Comparison of ENCODE assay signal across 9 mouse cellular contexts in genomic region chr13:54837471-54837889, GRCm38 (mm10). TPM values are rescaled to one million over a fixed set of nuclear protein-coding genes. Genes with fewer than 3 reads are reported as not detected.
DNase-seq lines count a peak whose midpoint lies in the region; ATAC-seq lines count a peak whose summit lies in the region.
"Had no signal": no experiment of that assay in that cellular context is flagged by ENCODE, and none has a peak within 500 bp of the region (broad histone marks: within the 10 kb centered on the region; RNA-seq: fewer than 3 reads in every experiment).

No protein-coding gene starts in this region.

- no peaks in the 10 kb centered on the region for H3K9me3 ChIP-seq in midbrain, embryonic 13.5 days
- no peaks in the 10 kb centered on the region for H3K9me3 ChIP-seq in midbrain, embryonic 15.5 days
- peaks cover 3% of the 10 kb centered on the region; the same call in 1 of the 2 replicates for H3K9me3 ChIP-seq in embryonic facial prominence, embryonic 10.5 days

- H3K4me2 ChIP-seq in midbrain, embryonic 13.5 days (replicated peaks): no peak overlapping the region
- no peak overlapping the region for H3K4me2 ChIP-seq in midbrain, embryonic 15.5 days

- no peaks in the 10 kb centered on the region for H3K27me3 ChIP-seq in midbrain, embryonic 13.5 days
- H3K27me3 ChIP-seq in midbrain, embryonic 15.5 days (replicated peaks): no peaks in the 10 kb centered on the region
- H3K27me3 ChIP-seq in embryonic facial prominence, embryonic 10.5 days (replicated peaks; ENCODE audit: low read depth, poor library complexity, severe bottlenecking): peaks cover 9% of the 10 kb centered on the region; the same call in 1 of the 2 replicates

- no peaks in the 10 kb centered on the region for H3K36me3 ChIP-seq in midbrain, embryonic 13.5 days
- no peaks in the 10 kb centered on the region for H3K36me3 ChIP-seq in midbrain, embryonic 15.5 days (replicated peaks)
- H3K36me3 ChIP-seq in embryonic facial prominence, embryonic 10.5 days (replicated peaks): no peaks in the 10 kb centered on the region

- H3K27ac ChIP-seq in midbrain, embryonic 13.5 days: no peak overlapping the region
- no peak overlapping the region for H3K27ac ChIP-seq in midbrain, embryonic 15.5 days
- H3K27ac ChIP-seq in embryonic facial prominence, embryonic 10.5 days (replicated peaks): peak overlapping the region; percentile 31; the same call in 1 of the 2 replicates

- H3K4me1 ChIP-seq in midbrain, embryonic 13.5 days (replicated peaks): peaks cover 14% of the 10 kb centered on the region
- H3K4me1 ChIP-seq in midbrain, embryonic 15.5 days: peaks cover 19% of the 10 kb centered on the region; the same call in 1 of the 2 replicates
- peaks cover 14% of the 10 kb centered on the region for H3K4me1 ChIP-seq in embryonic facial prominence, embryonic 10.5 days

- no peak overlapping the region for H3K9ac ChIP-seq in midbrain, embryonic 13.5 days (replicated peaks)
- no peak overlapping the region for H3K9ac ChIP-seq in midbrain, embryonic 15.5 days

- H3K4me3 ChIP-seq in midbrain, embryonic 13.5 days (replicated peaks): no peak overlapping the region
- H3K4me3 ChIP-seq in midbrain, embryonic 15.5 days: no peak overlapping the region
- H3K4me3 ChIP-seq in embryonic facial prominence, embryonic 10.5 days: peak overlapping the region; percentile 21; the same call in 1 of the 2 replicates

- peak; percentile 55; the same call in 1 of the 2 replicates for ATAC-seq in midbrain, embryonic 13.5 days
- no peak for ATAC-seq in midbrain, embryonic 15.5 days (replicated peaks)

- intact Hi-C loops in gastrocnemius, postnatal 36 days (cut with DNase I): no loop called here

- DNase-seq in embryonic facial prominence, embryonic 10.5 days (ENCODE audit: low spot score): peak; percentile 34
- DNase-seq in layer of hippocampus, postnatal 25 days (ENCODE audit: extremely low spot score in 1 of 2, low spot score in 1 of 2): peak; percentile 29 to 48
- DNase-seq in right cerebral cortex, postnatal 25 days: peak; percentile 16
- no peak for DNase-seq in gastrocnemius, postnatal 36 days
- no peak for DNase-seq in spleen, postnatal 14 days (ENCODE audit: low spot score in 2 of 2)
- no peak for DNase-seq in testis, postnatal 10 days (ENCODE audit: low spot score)

- WGBS in midbrain, embryonic 13.5 days: 27% methylated on average over 9 of the region's 9 CpGs
- 22% methylated on average over 9 of the region's 9 CpGs for WGBS in midbrain, embryonic 15.5 days
- WGBS in embryonic facial prominence, embryonic 10.5 days: 21% methylated on average over 9 of the region's 9 CpGs

RNA-seq across cellular contexts. Expression of gene Tspan17, which starts 48.3 kb away (rescaled TPM):
- polyA plus RNA-seq in midbrain, embryonic 13.5 days (2015; fragmentation: Nextera tagmentation; extraction: Ambion mirVana): 28.3 and 30.5 TPM in 2 replicates
- 49.3 and 54.0 TPM in 2 replicates for polyA plus RNA-seq in midbrain, embryonic 15.5 days (2015; fragmentation: Nextera tagmentation; extraction: Ambion mirVana)
- 9.7 and 10.9 TPM in 2 replicates for polyA plus RNA-seq in embryonic facial prominence, embryonic 10.5 days (2016; fragmentation: Nextera tagmentation; extraction: Ambion mirVana)
- total RNA-seq in layer of hippocampus, postnatal 25 days (2021): 100 to 1,000 TPM in 1 of 2 experiments, 10 to 100 TPM in 1; 97.2 to 104 TPM
- 10 to 100 TPM; 16.3 to 23.4 TPM for total RNA-seq in gastrocnemius, postnatal 36 days (2021)

RNA-seq across cellular contexts. Expression of gene Eif4e1b, which starts 53.7 kb away (rescaled TPM):
- not detected in 2 replicates for polyA plus RNA-seq in midbrain, embryonic 13.5 days (2015; fragmentation: Nextera tagmentation; extraction: Ambion mirVana)
- polyA plus RNA-seq in midbrain, embryonic 15.5 days (2015; fragmentation: Nextera tagmentation; extraction: Ambion mirVana): not detected in 2 replicates
- polyA plus RNA-seq in embryonic facial prominence, embryonic 10.5 days (2016; fragmentation: Nextera tagmentation; extraction: Ambion mirVana): not detected in 2 replicates
- not detected for total RNA-seq in layer of hippocampus, postnatal 25 days (2021)
- not detected for total RNA-seq in gastrocnemius, postnatal 36 days (2021)
- polyA plus RNA-seq: heart, embryonic 14.5 days had no signal

Comparison
In these comparisons a context has a peak if more than half of its experiments do, and no peak if none do; other contexts are left out.
1. DNase-seq: peak in embryonic facial prominence, embryonic 10.5 days (single experiment), layer of hippocampus, postnatal 25 days (2 of 2) and right cerebral cortex, postnatal 25 days (single experiment); none in gastrocnemius, postnatal 36 days (0 of 2), spleen, postnatal 14 days (0 of 2) and testis, postnatal 10 days (single experiment).